ENCODE assay signal across 8 mouse cellular contexts in the genomic region with DNA sequence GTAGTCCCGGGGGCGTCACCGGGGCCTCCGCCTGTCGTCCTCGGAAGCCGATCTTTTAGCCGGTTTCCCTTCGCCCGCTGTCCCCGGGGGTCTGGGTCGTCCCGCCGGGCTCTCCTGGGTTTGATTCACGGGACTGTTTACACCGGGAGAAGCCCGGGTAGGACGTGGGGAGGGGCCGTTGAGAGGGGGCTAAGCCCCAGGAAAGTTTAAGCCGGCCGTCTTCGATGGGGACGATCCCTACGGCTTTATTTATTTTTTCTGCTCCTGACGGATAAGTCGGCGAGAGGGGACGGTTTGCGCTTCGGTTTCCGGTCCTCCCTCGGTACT. TPM values are rescaled to one million over a fixed set of nuclear protein-coding genes. Genes with fewer than 3 reads are reported as not detected.
DNase-seq lines count a peak whose midpoint lies in the region; ATAC-seq lines count a peak whose summit lies in the region.

No protein-coding gene starts in this region.

- peak overlapping the region; percentile 82 for H3K4me3 ChIP-seq in lung, embryonic 15.5 days
- H3K4me3 ChIP-seq in embryonic facial prominence, embryonic 15.5 days (replicated peaks), result peak overlapping the region; percentile 99
- peak overlapping the region; percentile 82 for H3K4me3 ChIP-seq in intestine, embryonic 16.5 days (ENCODE audit: low read length)
- H3K4me3 ChIP-seq in neural tube, embryonic 14.5 days (ENCODE audit: low read depth, low read length), result peak overlapping the region; percentile 97

- ATAC-seq in lung, embryonic 15.5 days (ENCODE audit: borderline replicate concordance, extremely low read depth, low FRiP score, low TSS enrichment), result peak; percentile 43
- 0 out of 2 replicates have a peak, but pooled peaks have one; percentile 20 for ATAC-seq in embryonic facial prominence, embryonic 15.5 days (ENCODE audit: insufficient number of reproducible peaks, low FRiP score, low TSS enrichment, low read depth)
- peak; percentile 56 for ATAC-seq in intestine, embryonic 16.5 days
- ATAC-seq in neural tube, embryonic 14.5 days (ENCODE audit: low read depth), result peak; percentile 65

- no peaks in the 10 kb centered on the region for H3K9me3 ChIP-seq in lung, embryonic 15.5 days
- H3K9me3 ChIP-seq in embryonic facial prominence, embryonic 15.5 days (replicated peaks), result no peaks in the 10 kb centered on the region
- no peaks in the 10 kb centered on the region for H3K9me3 ChIP-seq in intestine, embryonic 16.5 days (ENCODE audit: control insufficient read depth, low read length)
- no peaks in the 10 kb centered on the region for H3K9me3 ChIP-seq in neural tube, embryonic 14.5 days (ENCODE audit: control insufficient read depth, low read length)

- H3K27me3 ChIP-seq in lung, embryonic 15.5 days, result no peaks in the 10 kb centered on the region
- no peaks in the 10 kb centered on the region for H3K27me3 ChIP-seq in embryonic facial prominence, embryonic 15.5 days
- no peaks in the 10 kb centered on the region for H3K27me3 ChIP-seq in intestine, embryonic 16.5 days (replicated peaks; ENCODE audit: control insufficient read depth, insufficient read depth, low read length)
- H3K27me3 ChIP-seq in neural tube, embryonic 14.5 days (ENCODE audit: control insufficient read depth, insufficient read depth, low read length), result no peaks in the 10 kb centered on the region

- peak overlapping the region; percentile 99 for H3K27ac ChIP-seq in lung, embryonic 15.5 days
- H3K27ac ChIP-seq in embryonic facial prominence, embryonic 15.5 days (replicated peaks), result peak overlapping the region; percentile 97
- H3K27ac ChIP-seq in intestine, embryonic 16.5 days (ENCODE audit: low read length), result peak overlapping the region; percentile 99
- peak overlapping the region; percentile 90 for H3K27ac ChIP-seq in neural tube, embryonic 14.5 days (ENCODE audit: low read depth, low read length)

- DNase-seq in lung, postnatal 4 days, result no peak
- DNase-seq in gastrocnemius, adult 18-20 months (ENCODE audit: low spot score), result no peak
- DNase-seq in urinary bladder, adult 2 months (ENCODE audit: low spot score), result no peak
- no peak for DNase-seq in right cerebral cortex, postnatal 10 days (ENCODE audit: low spot score in 2 of 2)

- under 1% methylated on average over 30 of the region's 32 CpGs for WGBS in lung, embryonic 15.5 days
- WGBS in embryonic facial prominence, embryonic 15.5 days, result under 1% methylated on average over 32 of the region's 32 CpGs
- 0% methylated on average over 32 of the region's 32 CpGs for WGBS in intestine, embryonic 16.5 days
- whole genome bisulfite sequencing in neural tube, embryonic 14.5 days, result under 1% methylated on average over 32 of the region's 32 CpGs

- peak overlapping the region; percentile 88 for H3K9ac ChIP-seq in lung, embryonic 15.5 days
- peak overlapping the region; percentile 85 for H3K9ac ChIP-seq in embryonic facial prominence, embryonic 15.5 days
- peak overlapping the region; percentile 94 for H3K9ac ChIP-seq in intestine, embryonic 16.5 days (ENCODE audit: low read depth, low read length)
- H3K9ac ChIP-seq in neural tube, embryonic 14.5 days (replicated peaks; ENCODE audit: low read depth, low read length), result peak overlapping the region; percentile 92

- peaks cover 35% of the 10 kb centered on the region for H3K4me1 ChIP-seq in lung, embryonic 15.5 days
- peaks cover 32% of the 10 kb centered on the region for H3K4me1 ChIP-seq in embryonic facial prominence, embryonic 15.5 days
- peaks cover 21% of the 10 kb centered on the region for H3K4me1 ChIP-seq in intestine, embryonic 16.5 days (ENCODE audit: control insufficient read depth, insufficient read depth, low read length)
- H3K4me1 ChIP-seq in neural tube, embryonic 14.5 days (ENCODE audit: control insufficient read depth, insufficient read depth, low read length), result peaks cover 27% of the 10 kb centered on the region

- peak overlapping the region; percentile 81 for H3K4me2 ChIP-seq in lung, embryonic 15.5 days
- H3K4me2 ChIP-seq in embryonic facial prominence, embryonic 15.5 days (replicated peaks), result peak overlapping the region; percentile 76
- H3K4me2 ChIP-seq in intestine, embryonic 16.5 days (ENCODE audit: low read depth, low read length), result peak overlapping the region; percentile 94
- H3K4me2 ChIP-seq in neural tube, embryonic 14.5 days (ENCODE audit: low read depth, low read length), result peak overlapping the region; percentile 93

- peaks cover 10% of the 10 kb centered on the region for H3K36me3 ChIP-seq in lung, embryonic 15.5 days
- no peaks in the 10 kb centered on the region for H3K36me3 ChIP-seq in embryonic facial prominence, embryonic 15.5 days
- no peaks in the 10 kb centered on the region for H3K36me3 ChIP-seq in intestine, embryonic 16.5 days (ENCODE audit: control insufficient read depth, insufficient read depth, low read length)
- no peaks in the 10 kb centered on the region for H3K36me3 ChIP-seq in neural tube, embryonic 14.5 days (ENCODE audit: control insufficient read depth, insufficient read depth, low read length)

RNA-seq across cellular contexts. Expression of gene Stk35, which starts 0.6 kb away (rescaled TPM):
- 13.6 and 14.0 TPM in 2 replicates for polyA plus RNA-seq in lung, embryonic 15.5 days (2015; fragmentation: Nextera tagmentation; extraction: Ambion mirVana)
- 10.3 and 10.8 TPM in 2 replicates for polyA plus RNA-seq in embryonic facial prominence, embryonic 15.5 days (2015; fragmentation: Nextera tagmentation; extraction: Ambion mirVana)
- polyA plus RNA-seq in intestine, embryonic 16.5 days (2015; fragmentation: Nextera tagmentation; extraction: Ambion mirVana), result 4.5 and 5.4 TPM in 2 replicates
- 9.2 and 10.2 TPM in 2 replicates for polyA plus RNA-seq in neural tube, embryonic 14.5 days (2014; fragmentation: Nextera tagmentation; extraction: Ambion mirVana)
- total RNA-seq in gastrocnemius, adult 18-20 months (2021), result 1 to 10 TPM; 4.5 to 5.2 TPM
- 20.7 and 21.6 TPM in 2 replicates for polyA plus RNA-seq in urinary bladder, adult 2 months (2012; rRNA removed)
